Mouse (Mus musculus): ENCODE results near the gene Tbc1d2.

- no peak for TF ChIP-seq CTCF (IDR thresholded peaks at IDR 0.05; ENCODE audit: low read depth)
- no peak for TF ChIP-seq EP300 (IDR thresholded peaks at IDR 0.05; ENCODE audit: low read depth)
Observed at GRCm38 (mm10) chr4:46634881-46635280, 15.1 kb downstream of the Tbc1d2 start.
